ENCODE assay signal across 31 mouse cellular contexts in the genomic region with DNA sequence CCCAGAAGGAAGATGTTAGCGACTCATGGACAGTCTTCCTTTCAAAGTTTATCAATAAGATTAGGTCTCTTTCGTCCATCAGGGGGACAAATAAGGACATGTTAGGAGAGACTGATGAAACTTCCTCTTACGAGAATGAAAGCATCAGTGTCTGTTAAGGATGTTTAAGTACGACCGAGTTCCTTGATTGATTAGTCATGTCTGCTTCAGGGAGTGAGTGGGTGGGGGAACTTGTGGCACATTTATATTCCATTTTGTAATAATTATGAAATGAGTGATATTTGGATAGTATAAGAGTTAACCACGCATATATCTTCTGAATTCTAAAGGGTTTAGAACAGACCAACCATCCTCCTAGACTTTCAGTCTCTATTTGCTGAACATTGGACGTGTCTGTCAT. TPM values are rescaled to one million over a fixed set of nuclear protein-coding genes. Genes with fewer than 3 reads are reported as not detected.
DNase-seq lines count a peak whose midpoint lies in the region; ATAC-seq lines count a peak whose summit lies in the region.
"Had no signal": no experiment of that assay in that cellular context is flagged by ENCODE, and none has a peak within 500 bp of the region (broad histone marks: within the 10 kb centered on the region; RNA-seq: fewer than 3 reads in every experiment).

No protein-coding gene starts in this region.

- no peak for ATAC-seq in hindbrain, embryonic 14.5 days (ENCODE audit: low FRiP score)
- ATAC-seq: forebrain, embryonic 14.5 days; hindbrain, embryonic 16.5 days; intestine, embryonic 16.5 days; lung, postnatal 0 days; Patski had no signal

- peak; percentile 73 for DNase-seq in CD4-positive helper T cell, adult 2 months (ENCODE audit: low read depth, low spot score)
- DNase-seq in NIH3T3 (ENCODE audit: low read depth), result peak; percentile 44
- peak; percentile 72 for DNase-seq in induced T-regulatory cell, adult 2 months (ENCODE audit: low read depth)
- DNase-seq in splenic B cell, adult 2 months (ENCODE audit: low read depth, low spot score), result peak; percentile 54
- no peak for DNase-seq in ovary, postnatal 36 days (ENCODE audit: low spot score)
- DNase-seq in heart, embryonic 10.5 days (ENCODE audit: low spot score), result no peak
- DNase-seq in hindbrain, embryonic 14.5 days (ENCODE audit: low spot score), result no peak
- DNase-seq: adrenal gland, postnatal 25 days; cerebellum, adult 11-12 months; cerebellum, adult 9-11 months; gastrocnemius, adult 2 months; gastrocnemius, postnatal 36 days; heart, adult 2 months; heart, postnatal 10 days; kidney, adult 8-10 months; kidney, postnatal 10 days; layer of hippocampus, adult 9-11 months; liver, embryonic 13.5 days; lung, adult 18-20 months; thymus, postnatal 4 days had no signal

- no peaks in the 10 kb centered on the region for H3K9me3 ChIP-seq in heart, embryonic 10.5 days
- no peaks in the 10 kb centered on the region for H3K9me3 ChIP-seq in hindbrain, embryonic 14.5 days (ENCODE audit: control insufficient read depth, low read length)
- H3K9me3 ChIP-seq: limb, embryonic 10.5 days; limb, embryonic 15.5 days; liver, embryonic 13.5 days; neural tube, embryonic 15.5 days had no signal

- no peak overlapping the region for H3K27ac ChIP-seq in heart, embryonic 10.5 days
- no peak overlapping the region for H3K27ac ChIP-seq in hindbrain, embryonic 14.5 days
- H3K27ac ChIP-seq: gastrocnemius, adult 2 months; heart, adult 2 months; heart, embryonic 13.5 days; limb, embryonic 10.5 days; limb, embryonic 15.5 days; liver, embryonic 13.5 days; neural tube, embryonic 15.5 days had no signal

- WGBS in heart, embryonic 10.5 days, result 71% methylated on average over 7 of the region's 7 CpGs
- 86% methylated on average over 7 of the region's 7 CpGs for WGBS in hindbrain, embryonic 14.5 days

- H3K9ac ChIP-seq in hindbrain, embryonic 14.5 days, result no peak overlapping the region
- H3K9ac ChIP-seq: heart, embryonic 13.5 days; limb, embryonic 15.5 days; liver, embryonic 13.5 days; neural tube, embryonic 15.5 days had no signal

- no peaks in the 10 kb centered on the region for H3K27me3 ChIP-seq in splenic B cell, adult 2 months (ENCODE audit: control insufficient read depth, insufficient read depth, low read length, poor library complexity, severe bottlenecking)
- H3K27me3 ChIP-seq in heart, embryonic 10.5 days (ENCODE audit: insufficient read depth, poor library complexity, severe bottlenecking), result no peaks in the 10 kb centered on the region
- H3K27me3 ChIP-seq in hindbrain, embryonic 14.5 days (ENCODE audit: control insufficient read depth, insufficient read depth, low read length), result no peaks in the 10 kb centered on the region
- H3K27me3 ChIP-seq: heart, embryonic 13.5 days; limb, embryonic 15.5 days; liver, embryonic 13.5 days; neural tube, embryonic 15.5 days; Patski had no signal

- no peaks in the 10 kb centered on the region for H3K36me3 ChIP-seq in splenic B cell, adult 2 months (ENCODE audit: control insufficient read depth, insufficient read depth, low read length, poor library complexity, severe bottlenecking)
- no peaks in the 10 kb centered on the region for H3K36me3 ChIP-seq in heart, embryonic 10.5 days
- H3K36me3 ChIP-seq in hindbrain, embryonic 14.5 days (replicated peaks; ENCODE audit: control insufficient read depth, insufficient read depth), result no peaks in the 10 kb centered on the region
- H3K36me3 ChIP-seq: G1E; heart, embryonic 13.5 days; limb, embryonic 10.5 days; limb, embryonic 15.5 days; liver, embryonic 13.5 days; neural tube, embryonic 15.5 days had no signal

- no peak overlapping the region for H3K4me2 ChIP-seq in hindbrain, embryonic 14.5 days (replicated peaks)
- H3K4me2 ChIP-seq: heart, embryonic 13.5 days; limb, embryonic 15.5 days; liver, embryonic 13.5 days; midbrain, embryonic 11.5 days; neural tube, embryonic 15.5 days had no signal

- H3K4me3 ChIP-seq in heart, embryonic 10.5 days, result no peak overlapping the region
- no peak overlapping the region for H3K4me3 ChIP-seq in hindbrain, embryonic 14.5 days (replicated peaks; ENCODE audit: low read length)
- H3K4me3 ChIP-seq: gastrocnemius, adult 2 months; heart, adult 2 months; heart, embryonic 13.5 days; limb, embryonic 10.5 days; limb, embryonic 15.5 days; liver, embryonic 13.5 days; neural tube, embryonic 15.5 days had no signal

- no peaks in the 10 kb centered on the region; the same call in 1 of the 2 replicates for H3K4me1 ChIP-seq in heart, embryonic 10.5 days
- H3K4me1 ChIP-seq in hindbrain, embryonic 14.5 days (replicated peaks; ENCODE audit: control insufficient read depth, insufficient read depth, low read length), result no peaks in the 10 kb centered on the region
- H3K4me1 ChIP-seq: limb, embryonic 10.5 days; limb, embryonic 15.5 days; liver, embryonic 13.5 days; neural tube, embryonic 15.5 days had no signal

RNA-seq across cellular contexts. Expression of gene Arid5b, which starts 22.5 kb away (rescaled TPM):
- 12.4 and 18.2 TPM in 2 replicates for polyA plus RNA-seq in heart, embryonic 10.5 days (2016; fragmentation: Nextera tagmentation; extraction: Ambion mirVana)
- polyA plus RNA-seq in hindbrain, embryonic 14.5 days (2014; fragmentation: Nextera tagmentation; extraction: Ambion mirVana), result 17.4 and 21.0 TPM in 2 replicates
- polyA plus RNA-seq: G1E had no signal

Comparison
In these comparisons a context has a peak if more than half of its experiments do, and no peak if none do; other contexts are left out.
1. DNase-seq: peak in CD4-positive helper T cell, adult 2 months (single experiment), NIH3T3 (single experiment), induced T-regulatory cell, adult 2 months (single experiment) and splenic B cell, adult 2 months (single experiment); none in ovary, postnatal 36 days (single experiment), heart, embryonic 10.5 days (single experiment) and hindbrain, embryonic 14.5 days (single experiment).